Mouse (Mus musculus): Measurements from ENCODE around the gene Sergef. TPM values are rescaled to one million over a fixed set of nuclear protein-coding genes. Genes with fewer than 3 reads are reported as not detected.
A peak's percentile ranks its signal among the peaks of the same experiment; 100 is the strongest.

The Sergef gene
- total RNA-seq, 1 experiment = 5.4 TPM

GRCm38 (mm10) chr7:46623979-46624378, 15.6 kb downstream of the Sergef start:
- Histone ChIP-seq H3K9me3 (ENCODE audit: control insufficient read depth, insufficient read depth, low read depth, low read length) (no peaks in the 10 kb centered on the region), H3K4me3 (ENCODE audit: insufficient read depth in 1 of 2, low read depth in 1 of 2, low read length in 2 of 2, poor library complexity in 1 of 2, severe bottlenecking in 1 of 2) (no peak overlapping the region), H3K27ac (ENCODE audit: insufficient read depth, low read depth, low read length, poor library complexity, severe bottlenecking) (no peak overlapping the region), H3K4me1 (ENCODE audit: control insufficient read depth in 2 of 2, insufficient read depth in 2 of 2, low read length in 2 of 2, poor library complexity in 1 of 2) (no peaks in the 10 kb centered on the region), H3K36me3 (ENCODE audit: control insufficient read depth, insufficient read depth, low read length, poor library complexity, severe bottlenecking) (no peaks in the 10 kb centered on the region; the same call in 1 of the 2 replicates), H3K9ac (ENCODE audit: insufficient read depth, low read depth, low read length, poor library complexity, severe bottlenecking) (no peak overlapping the region)
- DNase-seq (ENCODE audit: low read depth, low spot score) = no peak
- TF ChIP-seq MAFK (IDR thresholded peaks at IDR 0.05; ENCODE audit: insufficient read depth, low read depth, low read length) (no peak), HCFC1 (IDR thresholded peaks at IDR 0.05; ENCODE audit: borderline replicate concordance, insufficient read depth, low read length) (no peak), ZNF384 (IDR thresholded peaks at IDR 0.05; ENCODE audit: low read depth, low read length) (no peak)
- in situ Hi-C loops (cut with MboI; ENCODE audit: low sequenced_read_pairs in 2 of 2, unreplicated experiment in 2 of 2) = no loop called here

GRCm38 (mm10) chr7:46618416-46619110, 21.0 kb downstream of the Sergef start:
- TF ChIP-seq MAFK (IDR thresholded peaks at IDR 0.05; ENCODE audit: insufficient read depth, low read depth, low read length) = no peak
- TF ChIP-seq CHD2 (IDR thresholded peaks at IDR 0.05; ENCODE audit: low read depth, low read length) = no peak
- TF ChIP-seq ZC3H11A (IDR thresholded peaks at IDR 0.05; ENCODE audit: borderline replicate concordance, low read depth, low read length) = no peak
- TF ChIP-seq ZNF384 (IDR thresholded peaks at IDR 0.05; ENCODE audit: low read depth, low read length) = no peak
- no peak for TF ChIP-seq HCFC1 (IDR thresholded peaks at IDR 0.05; ENCODE audit: borderline replicate concordance, insufficient read depth, low read length)

GRCm38 (mm10) chr7:46616429-46617005, 23.1 kb downstream of the Sergef start:
- Histone ChIP-seq H3K4me1 (ENCODE audit: control insufficient read depth in 2 of 2, insufficient read depth in 2 of 2, low read length in 2 of 2, poor library complexity in 1 of 2) (no peaks in the 10 kb centered on the region), H3K9ac (ENCODE audit: insufficient read depth, low read depth, low read length, poor library complexity, severe bottlenecking) (no peak overlapping the region), H3K9me3 (ENCODE audit: control insufficient read depth, insufficient read depth, low read depth, low read length) (no peaks in the 10 kb centered on the region), H3K27ac (ENCODE audit: insufficient read depth, low read depth, low read length, poor library complexity, severe bottlenecking) (no peak overlapping the region), H3K4me3 (ENCODE audit: insufficient read depth in 1 of 2, low read depth in 1 of 2, low read length in 2 of 2, poor library complexity in 1 of 2, severe bottlenecking in 1 of 2) (no peak overlapping the region), H3K36me3 (ENCODE audit: control insufficient read depth, insufficient read depth, low read length, poor library complexity, severe bottlenecking) (no peaks in the 10 kb centered on the region)
- no peak for TF ChIP-seq ZC3H11A (IDR thresholded peaks at IDR 0.05; ENCODE audit: borderline replicate concordance, low read depth, low read length)
- no peak for DNase-seq (ENCODE audit: low read depth, low spot score)
- in situ Hi-C loops (cut with MboI; ENCODE audit: low sequenced_read_pairs in 2 of 2, unreplicated experiment in 2 of 2) = no loop called here

More at GRCm38 (mm10) chr7:46618416-46619110, 21.0 kb downstream of the Sergef start:
- DNase-seq (ENCODE audit: low read depth, low spot score) = no peak
- Histone ChIP-seq H3K9ac (ENCODE audit: insufficient read depth, low read depth, low read length, poor library complexity, severe bottlenecking) (no peak overlapping the region), H3K9me3 (ENCODE audit: control insufficient read depth, insufficient read depth, low read depth, low read length) (no peaks in the 10 kb centered on the region), H3K27ac (ENCODE audit: insufficient read depth, low read depth, low read length, poor library complexity, severe bottlenecking) (no peak overlapping the region), H3K36me3 (ENCODE audit: control insufficient read depth, insufficient read depth, low read length, poor library complexity, severe bottlenecking) (no peaks in the 10 kb centered on the region), H3K4me1 (ENCODE audit: control insufficient read depth in 2 of 2, insufficient read depth in 2 of 2, low read length in 2 of 2, poor library complexity in 1 of 2) (no peaks in the 10 kb centered on the region), H3K4me3 (ENCODE audit: insufficient read depth in 1 of 2, low read depth in 1 of 2, low read length in 2 of 2, poor library complexity in 1 of 2, severe bottlenecking in 1 of 2) (peak overlapping the region in 1 of 2 experiments; percentile 13; a peak in 1 of 4 replicates)
- in situ Hi-C loops (cut with MboI; ENCODE audit: low sequenced_read_pairs in 2 of 2, unreplicated experiment in 2 of 2) = no loop called here

DNA sequence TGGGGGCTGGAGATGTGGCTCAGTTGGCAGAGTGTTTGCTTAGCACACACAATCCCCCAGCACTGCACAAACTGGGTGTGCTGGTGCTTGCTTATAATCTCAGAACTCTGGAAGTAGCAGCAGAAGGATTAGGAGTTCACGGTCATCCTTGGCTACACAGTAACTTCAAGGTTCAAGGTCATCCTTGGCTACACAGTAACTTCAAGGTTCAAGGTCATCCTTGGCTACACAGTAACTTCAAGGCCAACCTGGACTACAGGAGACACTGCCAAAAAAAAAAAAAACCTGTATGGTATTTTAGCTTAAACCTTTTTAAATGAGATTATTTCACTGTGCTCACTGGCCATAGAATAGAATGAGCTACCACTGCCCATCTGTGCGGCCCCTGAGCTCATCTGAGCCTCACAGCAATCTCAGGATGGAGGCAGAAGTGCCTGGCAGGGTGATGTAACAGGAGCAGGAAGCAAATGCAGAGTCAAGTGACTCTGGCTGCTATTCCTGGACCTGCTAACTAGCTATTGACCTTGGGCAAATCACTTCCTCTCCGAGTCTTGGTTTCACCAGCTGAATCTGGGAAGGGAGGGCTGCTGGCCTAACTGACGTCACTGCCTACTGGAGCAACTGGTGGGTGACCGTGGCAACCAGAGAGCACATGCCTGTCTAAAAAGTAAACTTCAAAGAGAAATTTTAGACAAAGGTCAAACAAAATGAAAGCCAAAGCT, 24.2 kb downstream of the Sergef start:
- no peaks in the 10 kb centered on the region for H3K36me3 ChIP-seq (ENCODE audit: control insufficient read depth, insufficient read depth, low read length, poor library complexity, severe bottlenecking)
- H3K9ac ChIP-seq (ENCODE audit: insufficient read depth, low read depth, low read length, poor library complexity, severe bottlenecking) = no peak overlapping the region
- no peak for DNase-seq (ENCODE audit: low read depth, low spot score)
- no peak overlapping the region for H3K4me3 ChIP-seq (ENCODE audit: insufficient read depth in 1 of 2, low read depth in 1 of 2, low read length in 2 of 2, poor library complexity in 1 of 2, severe bottlenecking in 1 of 2)
- no peaks in the 10 kb centered on the region for H3K9me3 ChIP-seq (ENCODE audit: control insufficient read depth, insufficient read depth, low read depth, low read length)
- no peaks in the 10 kb centered on the region for H3K4me1 ChIP-seq (ENCODE audit: control insufficient read depth in 2 of 2, insufficient read depth in 2 of 2, low read length in 2 of 2, poor library complexity in 1 of 2)
- no peak overlapping the region; the same call in 1 of the 2 replicates for H3K27ac ChIP-seq (ENCODE audit: insufficient read depth, low read depth, low read length, poor library complexity, severe bottlenecking)
- in situ Hi-C loops (cut with MboI; ENCODE audit: low sequenced_read_pairs in 2 of 2, unreplicated experiment in 2 of 2) = no loop called here
- TF ChIP-seq CHD2 (IDR thresholded peaks at IDR 0.05; ENCODE audit: low read depth, low read length) (no peak), ZC3H11A (IDR thresholded peaks at IDR 0.05; ENCODE audit: borderline replicate concordance, low read depth, low read length) (no peak), ZNF384 (IDR thresholded peaks at IDR 0.05; ENCODE audit: low read depth, low read length) (peak; percentile 58; the same call in 1 of the 2 replicates), MAFK (IDR thresholded peaks at IDR 0.05; ENCODE audit: insufficient read depth, low read depth, low read length) (no peak), HCFC1 (IDR thresholded peaks at IDR 0.05; ENCODE audit: borderline replicate concordance, insufficient read depth, low read length) (no peak)

Data from ES-E14 (cell line).